Comparison of ENCODE assay signal across 8 mouse cellular contexts in genomic region chr6:5384178-5384490, GRCm38 (mm10). TPM values are rescaled to one million over a fixed set of nuclear protein-coding genes. Genes with fewer than 3 reads are reported as not detected.
DNase-seq lines count a peak whose midpoint lies in the region; ATAC-seq and TF ChIP-seq lines count a peak whose summit lies in the region.

No protein-coding gene starts in this region.

- TF ChIP-seq CTCF in liver, adult 2 months (IDR thresholded peaks at IDR 0.05; ENCODE audit: low read depth, low read length) = peak; percentile 54

- WGBS in embryonic facial prominence, embryonic 12.5 days = 1% methylated on average over 11 of the region's 11 CpGs
- under 1% methylated on average over 11 of the region's 11 CpGs for WGBS in heart, embryonic 11.5 days (ENCODE audit: insufficient replicate concordance)
- WGBS in kidney, embryonic 15.5 days = 3% methylated on average over 11 of the region's 11 CpGs
- WGBS in liver, adult 2 months = 2% methylated on average over 11 of the region's 11 CpGs
- 2% methylated on average over 11 of the region's 11 CpGs for WGBS in stomach, embryonic 15.5 days

- no peaks in the 10 kb centered on the region for H3K79me2 ChIP-seq in liver, adult 2 months (ENCODE audit: control insufficient read depth, insufficient read depth, low read length)

- no peak for ATAC-seq in embryonic facial prominence, embryonic 12.5 days (ENCODE audit: insufficient number of reproducible peaks, insufficient read depth, low FRiP score, low TSS enrichment)
- no peak for ATAC-seq in heart, embryonic 11.5 days (replicated peaks; ENCODE audit: insufficient number of reproducible peaks, low FRiP score, low TSS enrichment)
- ATAC-seq in kidney, embryonic 15.5 days (replicated peaks; ENCODE audit: low FRiP score) = no peak
- 0 out of 2 replicates have a peak, but pooled peaks have one; percentile 24 for ATAC-seq in monocyte, adult 5-6 weeks (replicated peaks; ENCODE audit: insufficient number of reproducible peaks, low FRiP score, low TSS enrichment, poor library complexity, severe bottlenecking)
- ATAC-seq in stomach, embryonic 15.5 days (ENCODE audit: insufficient read depth, low FRiP score, low read depth) = no peak

- TF ChIP-seq POLR2A in liver, adult 2 months (IDR thresholded peaks at IDR 0.05; ENCODE audit: extremely low read depth, insufficient read depth, low read length) = no peak

- no peaks in the 10 kb centered on the region for H3K9me3 ChIP-seq in embryonic facial prominence, embryonic 12.5 days
- H3K9me3 ChIP-seq in heart, embryonic 11.5 days (replicated peaks; ENCODE audit: control insufficient read depth, low read length) = no peaks in the 10 kb centered on the region
- no peaks in the 10 kb centered on the region for H3K9me3 ChIP-seq in kidney, embryonic 15.5 days (replicated peaks)
- H3K9me3 ChIP-seq in stomach, embryonic 15.5 days = no peaks in the 10 kb centered on the region

- H3K36me3 ChIP-seq in embryonic facial prominence, embryonic 12.5 days = no peaks in the 10 kb centered on the region
- H3K36me3 ChIP-seq in heart, embryonic 11.5 days (ENCODE audit: control insufficient read depth, insufficient read depth, low read length) = no peaks in the 10 kb centered on the region
- H3K36me3 ChIP-seq in kidney, embryonic 15.5 days = no peaks in the 10 kb centered on the region
- no peaks in the 10 kb centered on the region for H3K36me3 ChIP-seq in liver, adult 2 months (ENCODE audit: control insufficient read depth, insufficient read depth, low read length)
- no peaks in the 10 kb centered on the region for H3K36me3 ChIP-seq in stomach, embryonic 15.5 days

- peak overlapping the region; percentile 57 for H3K4me2 ChIP-seq in embryonic facial prominence, embryonic 12.5 days (replicated peaks)
- H3K4me2 ChIP-seq in heart, embryonic 11.5 days = peak overlapping the region; percentile 83
- peak overlapping the region; percentile 69 for H3K4me2 ChIP-seq in kidney, embryonic 15.5 days
- peak overlapping the region; percentile 47 for H3K4me2 ChIP-seq in stomach, embryonic 15.5 days

- no peak overlapping the region for H3K9ac ChIP-seq in embryonic facial prominence, embryonic 12.5 days
- H3K9ac ChIP-seq in heart, embryonic 11.5 days (ENCODE audit: low read depth, low read length) = peak overlapping the region; percentile 35; the same call in 1 of the 2 replicates
- no peak overlapping the region for H3K9ac ChIP-seq in kidney, embryonic 15.5 days
- no peak overlapping the region for H3K9ac ChIP-seq in liver, adult 2 months (ENCODE audit: low read depth, low read length)
- H3K9ac ChIP-seq in stomach, embryonic 15.5 days = no peak overlapping the region

- peaks cover 34% of the 10 kb centered on the region for H3K4me1 ChIP-seq in embryonic facial prominence, embryonic 12.5 days
- 0 out of 2 replicates have a peak, but pooled peaks cover 8% of the 10 kb centered on the region for H3K4me1 ChIP-seq in heart, embryonic 11.5 days (ENCODE audit: control insufficient read depth, insufficient read depth, low read length)
- peaks cover 44% of the 10 kb centered on the region for H3K4me1 ChIP-seq in kidney, embryonic 15.5 days
- 0 out of 2 replicates have a peak, but pooled peaks cover 6% of the 10 kb centered on the region for H3K4me1 ChIP-seq in liver, adult 2 months (ENCODE audit: control insufficient read depth, insufficient read depth, low read length)
- H3K4me1 ChIP-seq in stomach, embryonic 15.5 days = peaks cover 21% of the 10 kb centered on the region

- no peaks in the 10 kb centered on the region for H3K27me3 ChIP-seq in embryonic facial prominence, embryonic 12.5 days
- no peaks in the 10 kb centered on the region for H3K27me3 ChIP-seq in heart, embryonic 11.5 days (ENCODE audit: control insufficient read depth, insufficient read depth, low read length)
- no peaks in the 10 kb centered on the region for H3K27me3 ChIP-seq in kidney, embryonic 15.5 days
- 0 out of 2 replicates have a peak, but pooled peaks cover 5% of the 10 kb centered on the region for H3K27me3 ChIP-seq in liver, adult 2 months (ENCODE audit: control insufficient read depth, insufficient read depth, low read length)
- no peaks in the 10 kb centered on the region for H3K27me3 ChIP-seq in stomach, embryonic 15.5 days (replicated peaks)

- H3K4me3 ChIP-seq in embryonic facial prominence, embryonic 12.5 days = peak overlapping the region; percentile 27
- H3K4me3 ChIP-seq in heart, embryonic 11.5 days (ENCODE audit: low read depth, low read length) = peak overlapping the region; percentile 38
- H3K4me3 ChIP-seq in kidney, embryonic 15.5 days (replicated peaks) = peak overlapping the region; percentile 37
- no peak overlapping the region; the same call in 1 of the 2 replicates for H3K4me3 ChIP-seq in liver, adult 2 months (ENCODE audit: insufficient read depth, low read depth, low read length)
- H3K4me3 ChIP-seq in stomach, embryonic 15.5 days (replicated peaks) = peak overlapping the region; percentile 37

- H3K27ac ChIP-seq in embryonic facial prominence, embryonic 12.5 days = peak overlapping the region; percentile 81
- H3K27ac ChIP-seq in heart, embryonic 11.5 days (ENCODE audit: low read depth, low read length) = no peak overlapping the region
- H3K27ac ChIP-seq in kidney, embryonic 15.5 days = no peak overlapping the region
- H3K27ac ChIP-seq in liver, adult 2 months (replicated peaks; ENCODE audit: insufficient read depth, low read depth, low read length) = no peak overlapping the region
- H3K27ac ChIP-seq in stomach, embryonic 15.5 days = no peak overlapping the region

- peak; percentile 76 to 79 for DNase-seq in B cell, adult 2 months
- DNase-seq in adrenal gland, postnatal 14 days = peak; percentile 77
- DNase-seq in liver, adult 2 months (ENCODE audit: extremely low read depth, low read depth, low spot score) = peak; percentile 61

RNA-seq across cellular contexts. Expression of gene Asb4, which starts 0.9 kb away (rescaled TPM):
- 5.3 and 5.7 TPM in 2 replicates for total RNA-seq in adrenal gland, postnatal 14 days (2021)
- polyA plus RNA-seq in embryonic facial prominence, embryonic 12.5 days (2016; fragmentation: Nextera tagmentation; extraction: Ambion mirVana) = 60.3 and 66.7 TPM in 2 replicates
- 58.4 and 70.1 TPM in 2 replicates for polyA plus RNA-seq in heart, embryonic 11.5 days (2014; fragmentation: Nextera tagmentation; extraction: Ambion mirVana)
- polyA plus RNA-seq in kidney, embryonic 15.5 days (2015; fragmentation: Nextera tagmentation; extraction: Ambion mirVana) = 25.4 and 27.6 TPM in 2 replicates
- 0.18 and 0.27 TPM in 2 replicates for total RNA-seq in liver, adult 2 months (2014; rRNA removed)
- polyA plus RNA-seq in liver, adult 2 months (2012; rRNA removed) = 0.05 and 0.31 TPM in 2 replicates
- total RNA-seq in monocyte, adult 5-6 weeks (2017) = not detected in 3 replicates
- polyA plus RNA-seq in stomach, embryonic 15.5 days (2015; fragmentation: Nextera tagmentation; extraction: Ambion mirVana) = 12.4 and 15.9 TPM in 2 replicates

Comparison
In these comparisons a context has a peak if more than half of its experiments do, and no peak if none do; other contexts are left out.
1. RNA of gene Asb4, which starts 0.9 kb away (polyA plus RNA-seq): 60.3 to 66.7 TPM in embryonic facial prominence, embryonic 12.5 days, 58.4 to 70.1 TPM in heart, embryonic 11.5 days, 25.4 to 27.6 TPM in kidney, embryonic 15.5 days and 12.4 to 15.9 TPM in stomach, embryonic 15.5 days; 0.05 to 0.31 TPM in liver, adult 2 months; every median in the first group is over 10 times any median in the second.
2. Peak in every context shown above with its lines, with median percentiles within 50 percentile points of each other: DNase-seq and H3K4me2 ChIP-seq.